Mouse (Mus musculus): ENCODE data around the gene Nfat5.

The Nfat5 gene

GRCm38 (mm10) chr8:107292928-107293601 is at the start of gene Nfat5:
Gene Nfat5, plus strand, starts transcription at chr8:107293470.
- DNase-seq = peak; percentile 97

GRCm38 (mm10) chr8:107244218-107244617 is 49.1 kb upstream of the Nfat5 start:
- DNase-seq = no peak

DNA sequence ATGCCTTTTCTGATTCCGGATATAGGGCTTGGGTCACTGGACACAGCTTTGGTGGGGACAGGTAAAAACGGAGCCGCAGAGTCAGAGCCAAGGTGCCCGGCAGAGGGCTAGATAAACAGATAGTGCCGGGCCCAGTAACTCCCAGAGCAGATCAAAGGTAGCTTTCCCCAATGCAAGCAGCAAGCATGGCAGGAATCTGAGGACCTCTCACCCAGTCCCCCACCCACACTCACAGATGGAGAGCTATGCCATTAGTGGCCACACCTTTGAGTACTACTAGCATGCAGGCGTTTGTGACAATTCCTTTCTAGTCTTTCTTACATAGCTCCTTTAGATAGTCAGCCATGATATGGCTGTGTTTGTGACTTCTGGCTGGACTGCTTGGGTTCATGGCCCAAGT is 44.8 kb upstream of the Nfat5 start:
- no peak for DNase-seq

GRCm38 (mm10) chr8:107251481-107252104 is 41.7 kb upstream of the Nfat5 start:
- no peak for DNase-seq

DNA sequence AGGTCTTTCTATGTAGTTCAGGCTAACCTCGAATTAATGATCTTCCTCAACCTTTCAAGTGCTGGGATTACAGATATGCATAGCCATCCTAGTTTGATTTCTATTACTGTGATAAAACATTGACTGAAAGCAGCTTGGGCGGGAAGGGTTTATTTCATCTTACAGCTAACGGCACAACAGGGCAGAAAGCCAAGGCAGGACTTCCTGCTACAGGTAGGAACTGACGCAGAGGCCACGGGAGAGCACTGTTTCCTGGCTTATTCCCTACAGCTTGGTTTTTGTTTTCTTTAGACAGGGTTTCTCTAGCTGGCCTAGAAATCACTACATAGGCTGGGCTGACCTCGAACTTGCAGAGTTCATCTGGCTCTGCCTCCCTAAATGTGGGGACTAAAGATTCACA is 40.1 kb upstream of the Nfat5 start:
- DNase-seq = no peak

GRCm38 (mm10) chr8:107254403-107254802 is 38.9 kb upstream of the Nfat5 start:
- no peak for DNase-seq

DNA sequence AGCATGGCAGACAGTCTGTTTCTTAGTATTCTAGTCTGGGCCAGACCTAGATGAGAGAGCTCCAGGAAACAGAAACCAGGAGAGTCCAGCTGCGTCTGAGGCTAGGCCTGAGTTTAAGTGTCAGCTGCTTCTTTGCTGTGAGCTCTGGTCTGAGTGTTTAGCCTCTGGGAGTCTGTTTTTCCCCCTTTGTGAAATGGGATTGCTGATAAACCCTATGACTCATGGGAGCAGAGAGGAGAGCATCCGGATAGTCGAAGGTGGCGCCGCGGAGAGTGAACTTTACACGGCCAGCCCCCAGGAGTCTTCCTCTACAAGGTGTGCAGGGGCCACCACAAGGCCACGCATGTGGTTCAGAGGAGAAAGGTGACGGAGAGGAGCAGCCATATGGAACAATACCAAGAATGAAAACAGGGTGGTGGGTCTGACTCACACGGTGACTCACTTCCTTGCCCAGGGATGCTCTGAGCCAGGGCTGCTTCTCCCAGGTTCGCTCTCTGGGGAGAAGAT is 38.3 kb upstream of the Nfat5 start:
- no peak for DNase-seq

DNA sequence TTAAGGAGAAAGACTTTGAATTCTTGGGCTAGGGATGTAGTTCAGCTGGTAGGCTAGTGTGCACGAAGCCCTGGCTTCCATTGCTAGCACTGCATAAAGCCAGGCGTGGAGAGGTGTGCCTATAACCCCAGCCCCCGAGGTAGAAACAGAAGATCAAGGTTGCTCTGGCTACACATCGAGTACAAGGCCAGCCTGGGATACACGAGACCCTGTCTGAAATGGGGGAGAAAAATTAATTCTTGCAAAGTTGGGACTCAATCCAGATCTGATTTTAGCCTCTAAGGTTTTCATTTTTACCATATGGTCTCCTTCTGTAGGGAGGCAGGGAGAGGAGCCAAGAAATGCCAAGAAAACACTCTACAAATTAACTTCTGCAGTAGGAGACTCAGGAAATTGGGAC is 36.0 kb upstream of the Nfat5 start:
- DNase-seq = no peak

- DNase-seq = no peak
Measured at GRCm38 (mm10) chr8:107260120-107260519, 33.1 kb upstream of the Nfat5 start.

DNA sequence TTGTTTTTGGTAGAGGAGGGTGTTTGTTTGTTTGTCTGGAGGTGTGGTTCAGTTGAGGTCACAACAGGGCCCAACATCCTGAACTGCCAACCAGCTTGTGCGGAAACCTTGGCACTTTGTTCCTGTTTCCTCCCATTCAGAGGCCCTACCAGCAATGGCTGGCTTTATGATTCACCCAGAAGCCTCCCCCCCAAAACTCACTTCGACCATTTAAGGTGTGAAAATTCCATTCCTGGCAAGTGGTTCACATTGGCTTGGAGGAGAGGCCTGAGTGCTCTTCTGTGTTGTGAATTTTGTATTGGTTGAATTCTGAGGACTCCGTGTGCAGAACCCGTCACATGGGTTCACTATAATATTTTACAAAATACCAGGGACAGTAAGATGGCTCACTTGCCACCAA is 32.1 kb upstream of the Nfat5 start:
- no peak for DNase-seq

- no peak for DNase-seq
Measured at GRCm38 (mm10) chr8:107262046-107262705, 31.1 kb upstream of the Nfat5 start.

DNA sequence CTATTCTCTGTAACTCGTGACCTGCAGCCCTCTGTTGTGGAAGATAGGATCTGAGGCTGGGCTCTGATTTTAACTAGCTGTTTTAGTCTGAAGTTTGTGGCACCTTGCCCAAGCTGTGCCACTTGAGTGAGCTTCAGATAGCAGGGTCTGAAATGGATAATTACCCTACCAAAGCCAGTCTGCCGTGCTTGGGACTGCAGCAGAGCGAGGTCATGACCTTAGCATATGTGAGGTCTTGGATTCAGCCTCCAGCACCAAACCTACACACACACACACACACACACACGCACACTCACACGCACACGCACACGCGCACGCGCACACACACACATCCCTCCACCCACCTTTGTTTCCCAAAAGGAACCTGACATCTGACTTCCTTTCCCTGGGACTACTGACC is 27.5 kb upstream of the Nfat5 start:
- DNase-seq = peak; percentile 62 to 67

DNA sequence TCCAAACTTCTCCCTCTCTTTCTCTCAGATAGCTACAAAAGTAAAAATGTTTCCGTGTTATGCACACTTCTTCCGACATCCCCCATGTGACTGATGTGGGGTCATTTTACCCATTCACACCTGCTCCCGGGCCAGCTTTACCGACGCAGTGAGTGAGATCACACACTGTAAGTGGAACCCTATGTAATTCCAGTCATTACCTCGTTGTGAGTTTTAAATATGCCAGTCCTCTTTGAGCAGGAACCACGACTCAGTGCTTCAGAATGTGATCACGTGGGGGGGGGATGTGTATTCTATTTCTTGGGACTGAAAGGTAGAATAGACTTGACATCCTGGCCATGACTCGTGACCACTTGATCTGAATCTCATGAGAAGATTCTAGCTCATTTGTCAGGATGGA is 24.8 kb upstream of the Nfat5 start:
- no peak for DNase-seq

DNA sequence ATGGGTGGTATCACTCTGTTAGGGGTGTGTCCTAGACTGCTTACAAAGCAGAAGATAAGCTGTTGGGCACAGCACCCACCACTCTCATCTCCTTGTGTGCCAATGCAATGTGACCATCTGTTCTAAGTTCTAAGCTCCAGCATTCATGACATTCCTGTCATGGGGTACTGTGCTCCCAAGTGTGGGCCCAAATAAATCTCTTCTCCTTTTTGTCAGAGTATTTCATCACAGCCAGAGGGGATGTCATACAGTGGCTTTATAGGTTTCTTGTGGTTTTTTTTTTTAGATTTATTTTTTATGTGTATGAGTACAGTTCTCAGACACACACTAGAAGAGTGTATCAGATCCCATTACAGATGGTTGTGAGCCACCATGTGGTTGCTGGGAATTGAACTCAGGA is 24.1 kb upstream of the Nfat5 start:
- no peak for DNase-seq

- no peak for DNase-seq
Measured at GRCm38 (mm10) chr8:107269617-107270139, 23.6 kb upstream of the Nfat5 start.

- no peak for DNase-seq
Measured at GRCm38 (mm10) chr8:107270287-107270686, 23.0 kb upstream of the Nfat5 start.

DNA sequence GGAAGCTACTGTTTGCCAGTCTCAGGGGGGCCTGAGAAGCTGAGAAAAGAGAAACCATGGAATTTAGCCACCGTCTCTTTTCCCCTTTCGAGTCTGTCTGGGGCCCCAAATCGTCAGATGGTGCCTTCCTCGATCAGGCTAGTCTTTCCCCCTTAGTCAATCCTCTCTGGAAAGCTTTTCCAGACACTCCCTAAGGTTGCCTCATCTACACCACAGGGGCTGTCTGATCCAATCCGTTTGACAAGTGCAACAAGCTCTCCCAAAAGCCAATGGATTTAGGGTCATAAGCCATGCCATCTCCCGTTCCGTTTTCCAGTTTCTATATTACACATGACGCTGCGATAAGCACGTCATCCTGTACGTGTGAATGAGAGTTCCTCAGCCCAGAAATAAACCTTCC is 22.5 kb upstream of the Nfat5 start:
- DNase-seq = peak; percentile 70 to 77

DNA sequence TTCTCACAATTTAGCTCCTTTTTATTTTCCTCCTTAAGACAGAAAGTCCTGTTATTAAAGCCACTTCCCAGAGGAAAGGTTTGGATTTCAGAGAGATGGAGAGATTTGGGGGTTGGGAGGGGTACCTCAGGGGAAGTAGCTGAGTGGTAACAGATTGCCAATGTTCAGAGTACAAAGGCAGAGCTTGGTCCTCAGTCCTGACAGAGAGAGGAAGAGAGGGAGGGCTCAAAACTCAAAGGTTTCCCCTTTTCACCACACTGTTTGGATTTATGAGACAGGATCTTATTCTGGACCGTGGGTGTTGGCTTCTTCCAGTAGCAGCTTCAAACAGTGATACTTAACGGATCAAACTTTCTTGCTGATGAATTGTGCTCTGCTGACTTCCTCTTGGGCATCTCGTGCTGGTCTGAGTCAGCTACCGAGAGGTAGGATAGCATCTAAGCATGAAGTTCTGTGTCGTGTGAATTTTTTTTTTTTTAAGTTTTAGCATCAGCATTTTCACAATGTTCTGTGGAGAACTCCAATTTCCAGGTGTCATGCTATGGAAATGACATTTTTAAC is 15.9 kb upstream of the Nfat5 start:
- no peak for DNase-seq

- no peak for DNase-seq
Measured at GRCm38 (mm10) chr8:107278571-107278970, 14.7 kb upstream of the Nfat5 start.

DNA sequence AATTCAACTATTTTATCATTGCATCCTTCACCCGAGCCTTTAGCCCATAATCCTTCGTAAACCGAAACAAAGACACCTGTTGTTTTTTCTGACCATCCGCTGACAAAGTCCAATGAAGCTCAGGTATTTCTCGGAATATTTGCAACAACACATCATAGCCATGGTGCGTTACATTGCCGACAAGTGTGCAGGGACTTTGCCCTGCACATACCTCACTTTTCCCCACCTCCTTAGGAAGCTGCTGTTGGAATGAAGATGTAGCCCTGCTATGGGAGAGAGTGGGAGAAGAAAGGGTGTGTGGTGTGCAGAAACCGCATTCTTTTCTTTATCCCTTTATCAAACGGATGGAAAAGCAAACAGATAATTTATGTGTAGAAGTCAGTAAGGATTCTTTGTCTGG is 6.6 kb upstream of the Nfat5 start:
- DNase-seq = no peak

GRCm38 (mm10) chr8:107287522-107287921 is 5.7 kb upstream of the Nfat5 start:
- DNase-seq = no peak

DNA sequence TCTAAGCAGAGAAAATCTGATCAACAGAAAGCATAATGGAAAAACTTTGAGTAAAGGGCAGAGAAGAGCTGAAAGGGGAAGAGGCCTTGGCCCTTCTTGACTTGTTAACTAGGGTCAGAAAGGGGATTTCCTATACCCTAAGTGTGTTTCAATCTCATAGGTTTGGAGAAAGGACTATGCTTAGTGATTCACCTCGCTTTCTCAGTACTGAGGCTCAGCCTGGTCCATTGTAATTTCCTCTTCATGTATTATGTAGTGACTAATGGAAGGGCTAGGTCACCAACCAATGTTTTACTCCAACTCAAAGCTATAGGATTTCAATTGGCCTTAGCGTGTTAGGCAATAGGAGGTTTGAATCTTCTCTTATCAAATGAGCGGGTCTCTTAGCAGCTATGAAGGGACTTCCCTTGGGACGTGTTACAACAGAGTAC is 2.1 kb upstream of the Nfat5 start:
- DNase-seq = no peak

DNA sequence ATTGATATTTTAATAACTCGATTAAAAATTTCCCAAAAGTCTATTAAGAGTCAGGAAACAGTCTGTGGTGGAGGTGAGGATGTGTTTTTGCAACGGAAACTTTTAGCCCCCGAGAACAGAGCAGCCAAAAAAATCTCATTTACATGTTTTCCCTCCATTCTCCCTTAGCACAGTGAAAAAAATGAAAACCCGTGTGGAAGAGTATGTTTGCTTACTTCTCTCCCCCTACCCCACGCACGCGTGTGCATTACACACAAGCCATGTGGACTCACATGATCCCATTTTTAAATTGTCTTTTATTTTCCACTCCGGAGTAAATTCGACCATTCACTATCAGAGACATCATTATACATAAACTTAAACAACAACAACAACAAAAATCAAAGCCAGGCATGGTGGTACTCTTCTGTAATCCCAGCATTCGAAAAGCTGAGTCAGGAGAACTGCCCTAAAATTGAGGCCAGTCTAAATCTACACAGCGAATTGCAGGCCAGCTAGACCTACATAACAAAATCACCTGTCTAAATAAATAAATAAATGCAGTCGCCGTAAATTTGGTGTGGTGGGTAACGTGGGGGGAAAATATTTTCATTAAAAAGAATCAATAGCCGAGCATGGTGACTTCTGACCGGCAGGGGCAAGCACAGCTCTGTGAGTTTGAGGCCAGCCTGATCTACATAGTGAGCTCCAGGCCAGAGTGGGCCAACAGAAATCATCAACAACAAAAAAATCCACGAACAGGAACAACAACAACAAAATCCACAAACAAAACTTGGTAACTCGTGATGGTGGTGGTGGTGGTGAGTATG is 947 bp upstream of the Nfat5 start:
- DNase-seq = no peak

Data from cerebellum, postnatal 10 days (tissue).